Mouse (Mus musculus): Measurements from ENCODE around the gene Lrrc8a. TPM values are rescaled to one million over a fixed set of nuclear protein-coding genes. Genes with fewer than 3 reads are reported as not detected.

Lrrc8a gene
- total and polyA plus RNA-seq, 3 experiments = 44.8 to 65.7 (median 59.3) TPM

DNA sequence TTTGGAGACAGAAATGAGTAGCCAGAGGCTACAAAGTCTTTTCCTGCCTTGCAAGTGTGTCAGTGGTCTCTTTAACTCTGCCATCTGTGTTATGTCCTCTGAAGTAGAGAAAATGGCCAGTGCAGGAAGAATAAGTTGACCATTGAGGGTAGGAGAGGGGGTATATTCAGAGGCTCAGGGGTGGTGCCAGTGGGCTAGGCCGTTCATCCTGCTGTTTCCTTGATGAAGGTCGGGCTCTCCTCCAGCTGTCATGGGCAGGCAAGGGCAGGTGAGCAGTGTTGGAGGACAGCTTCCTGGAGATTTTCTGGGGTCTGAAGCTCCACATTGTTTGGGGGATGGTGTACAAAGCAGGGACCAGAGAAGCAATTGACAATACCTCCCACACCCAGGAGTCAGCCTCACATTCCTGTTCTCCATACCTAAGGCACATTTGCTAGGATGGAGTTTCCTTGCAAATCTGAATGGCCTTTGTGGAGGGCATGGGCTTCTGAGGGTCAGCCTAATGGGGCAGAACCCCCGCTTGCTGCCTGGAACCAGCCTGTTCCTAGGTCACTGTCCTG is 1.5 kb downstream of the Lrrc8a start:
- DNase-seq = no peak

DNA sequence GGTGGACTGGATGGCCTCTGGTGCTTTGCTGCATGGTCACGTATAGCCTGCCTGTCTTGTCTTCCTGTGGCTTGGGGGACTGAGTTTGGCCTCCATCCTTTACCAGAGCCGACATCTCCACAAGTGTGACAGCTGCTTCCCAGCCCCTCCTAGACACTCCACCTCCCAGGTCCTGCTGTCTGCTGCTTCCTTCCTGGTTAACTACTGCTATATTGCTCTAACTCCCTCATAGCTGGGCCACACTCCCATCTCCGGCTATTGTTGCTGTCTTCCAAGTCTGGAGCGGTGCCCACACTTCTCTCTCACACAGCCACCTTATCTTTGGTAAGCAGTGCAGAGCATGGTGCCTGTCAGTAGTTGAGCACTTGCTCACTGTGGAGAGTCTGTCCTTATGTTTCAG is 2.3 kb downstream of the Lrrc8a start:
- peak; percentile 62 for DNase-seq

DNA sequence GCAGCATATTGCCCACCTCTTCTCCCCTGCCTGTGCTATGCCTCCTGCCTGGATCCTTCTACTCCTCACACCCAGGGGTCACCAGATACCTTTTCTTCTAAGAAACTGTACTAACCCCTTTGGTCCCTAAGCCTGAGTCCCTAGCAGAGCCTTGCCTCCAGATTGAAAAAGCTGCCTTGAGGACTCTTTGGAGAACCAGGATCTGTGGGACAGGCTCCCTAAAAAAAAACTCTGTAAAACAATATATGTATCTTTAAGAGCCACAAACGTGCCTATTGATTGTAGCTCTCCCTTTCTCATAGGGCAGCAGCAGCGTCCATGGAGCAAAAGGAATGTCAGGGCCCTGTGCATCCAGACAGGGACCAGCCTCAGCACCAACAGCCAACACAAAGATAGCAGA is 2.8 kb downstream of the Lrrc8a start, which contains the start of gene Gm28035:
Gene Gm28035 (plus strand): TSS at position 301 of the 400 bp plus-strand sequence.
- no peak for DNase-seq

DNA sequence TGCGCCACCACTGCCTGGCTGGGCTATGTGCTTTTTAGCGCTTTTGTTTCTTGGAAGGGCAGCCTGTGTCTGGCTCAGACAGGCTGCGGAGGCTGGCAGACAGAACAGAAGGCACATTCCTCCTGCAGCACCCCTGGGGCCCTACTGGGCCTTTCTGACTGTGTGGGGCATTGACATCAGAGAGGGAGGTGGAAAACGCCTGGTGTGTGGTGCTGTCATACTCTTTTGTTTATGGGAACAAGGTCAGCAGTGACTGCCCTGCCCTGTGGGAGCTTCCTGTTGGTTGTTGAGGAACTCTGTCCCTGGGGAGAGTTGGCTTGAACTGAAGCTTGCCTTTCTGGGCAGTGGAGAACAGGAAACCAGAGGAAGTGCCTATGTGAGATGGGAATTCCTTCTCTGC is 5.0 kb downstream of the Lrrc8a start:
- DNase-seq = peak; percentile 88

DNA sequence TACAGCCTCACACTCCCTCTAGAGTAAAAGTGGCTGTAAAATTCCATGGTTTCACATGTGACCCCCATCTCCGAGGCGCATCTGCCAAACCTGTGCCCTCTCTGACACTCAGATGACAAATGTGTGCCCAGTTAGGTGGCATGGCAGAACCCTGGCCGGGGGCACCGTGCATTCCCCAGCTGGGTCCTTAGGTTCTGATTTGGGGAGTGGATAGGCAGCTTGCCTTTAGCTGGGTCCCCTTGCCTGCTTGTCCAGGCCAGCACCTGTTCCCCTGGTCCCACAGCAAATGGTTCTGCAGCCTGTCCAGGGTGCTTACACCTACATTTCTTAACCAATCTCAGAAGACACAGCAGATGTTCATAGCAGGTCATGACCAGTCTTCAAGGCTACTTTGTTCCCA is 5.9 kb downstream of the Lrrc8a start:
- DNase-seq = no peak

DNA sequence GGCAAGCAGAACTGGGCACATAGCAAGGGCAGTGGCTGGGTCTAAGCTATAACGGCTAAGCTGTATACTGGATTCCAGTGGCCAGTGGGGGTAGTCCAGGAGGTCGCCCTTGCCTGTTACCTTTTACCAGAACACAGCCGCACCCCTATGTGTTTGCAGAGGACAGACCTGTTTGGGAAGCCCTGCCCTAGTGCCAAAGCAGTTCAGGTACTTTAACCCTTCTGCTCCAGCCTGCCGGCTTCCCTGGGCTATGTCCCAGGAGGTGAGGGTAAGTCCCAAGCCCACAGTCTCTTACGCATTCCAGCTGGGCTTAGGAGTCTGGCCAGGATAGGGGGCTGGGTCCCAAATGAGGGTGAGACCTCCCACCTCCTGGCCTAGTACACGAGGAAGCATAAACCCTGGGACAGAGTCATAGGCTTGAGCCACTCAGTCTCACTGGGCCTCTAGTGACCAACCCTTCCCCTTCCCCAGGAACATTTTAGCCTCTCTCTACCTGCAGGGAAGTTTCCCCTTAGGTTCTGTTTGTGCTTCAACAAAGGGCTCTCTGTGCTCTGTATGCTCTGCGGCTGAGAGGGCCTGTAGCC is 7.2 kb downstream of the Lrrc8a start:
- DNase-seq = no peak

DNA sequence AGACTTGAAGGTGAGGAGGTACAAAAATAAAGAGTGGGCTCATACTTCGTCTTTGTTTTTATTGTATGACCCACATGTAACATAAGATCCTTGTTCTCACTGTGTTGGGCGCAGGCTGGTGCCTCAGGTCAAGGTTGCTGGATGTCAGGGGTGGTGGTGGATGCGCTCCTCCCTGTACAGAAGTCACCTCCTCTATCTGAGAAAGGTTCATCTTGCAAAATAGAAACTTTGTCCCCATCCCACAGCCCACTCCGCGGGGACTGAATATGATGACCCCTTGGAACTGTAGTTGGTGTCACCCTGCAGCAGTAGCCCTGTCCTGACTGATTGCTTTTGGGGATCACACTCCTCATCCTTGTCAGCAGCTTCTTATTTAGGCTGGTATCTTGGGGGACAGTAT is 9.5 kb downstream of the Lrrc8a start:
- DNase-seq = no peak

DNA sequence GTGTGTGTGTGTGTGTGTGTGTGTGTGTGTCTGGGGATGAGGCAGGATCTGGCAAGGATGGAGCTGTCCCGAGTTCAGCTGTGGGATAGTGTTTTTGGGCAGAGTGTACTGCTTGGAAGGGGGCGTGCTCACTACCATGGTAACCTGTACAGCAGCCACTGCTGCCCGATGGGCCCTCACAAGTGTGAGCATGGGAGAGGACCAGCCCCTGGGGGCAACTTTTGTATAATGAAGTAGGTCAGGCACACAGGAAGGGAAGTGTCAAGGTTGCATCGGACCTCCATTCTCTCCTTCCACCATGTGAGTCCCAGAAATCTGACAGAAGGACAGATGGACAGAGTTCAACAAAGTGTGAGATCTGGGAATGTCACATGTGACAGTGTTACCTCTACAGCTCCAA is 10.2 kb downstream of the Lrrc8a start:
- DNase-seq = no peak

DNA sequence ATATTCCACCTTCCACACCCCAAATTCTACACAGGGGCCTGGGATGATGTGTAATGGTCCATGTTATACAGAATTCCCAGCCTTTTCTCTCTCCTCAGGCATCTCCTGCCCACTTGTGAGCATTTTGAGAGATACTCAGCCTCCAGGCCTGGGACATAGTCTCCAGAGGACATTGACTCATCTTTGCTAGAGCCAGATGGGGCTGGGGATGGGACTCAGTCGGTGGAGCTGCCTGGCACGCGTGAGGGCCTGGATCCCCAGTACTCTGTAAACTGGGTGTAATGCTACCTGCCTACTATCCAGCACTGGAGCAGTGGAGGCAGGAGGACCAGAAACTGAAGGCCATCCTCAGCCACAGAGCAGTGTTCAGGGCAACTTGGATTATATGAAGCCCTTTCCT is 11.7 kb downstream of the Lrrc8a start:
- no peak for DNase-seq

DNA sequence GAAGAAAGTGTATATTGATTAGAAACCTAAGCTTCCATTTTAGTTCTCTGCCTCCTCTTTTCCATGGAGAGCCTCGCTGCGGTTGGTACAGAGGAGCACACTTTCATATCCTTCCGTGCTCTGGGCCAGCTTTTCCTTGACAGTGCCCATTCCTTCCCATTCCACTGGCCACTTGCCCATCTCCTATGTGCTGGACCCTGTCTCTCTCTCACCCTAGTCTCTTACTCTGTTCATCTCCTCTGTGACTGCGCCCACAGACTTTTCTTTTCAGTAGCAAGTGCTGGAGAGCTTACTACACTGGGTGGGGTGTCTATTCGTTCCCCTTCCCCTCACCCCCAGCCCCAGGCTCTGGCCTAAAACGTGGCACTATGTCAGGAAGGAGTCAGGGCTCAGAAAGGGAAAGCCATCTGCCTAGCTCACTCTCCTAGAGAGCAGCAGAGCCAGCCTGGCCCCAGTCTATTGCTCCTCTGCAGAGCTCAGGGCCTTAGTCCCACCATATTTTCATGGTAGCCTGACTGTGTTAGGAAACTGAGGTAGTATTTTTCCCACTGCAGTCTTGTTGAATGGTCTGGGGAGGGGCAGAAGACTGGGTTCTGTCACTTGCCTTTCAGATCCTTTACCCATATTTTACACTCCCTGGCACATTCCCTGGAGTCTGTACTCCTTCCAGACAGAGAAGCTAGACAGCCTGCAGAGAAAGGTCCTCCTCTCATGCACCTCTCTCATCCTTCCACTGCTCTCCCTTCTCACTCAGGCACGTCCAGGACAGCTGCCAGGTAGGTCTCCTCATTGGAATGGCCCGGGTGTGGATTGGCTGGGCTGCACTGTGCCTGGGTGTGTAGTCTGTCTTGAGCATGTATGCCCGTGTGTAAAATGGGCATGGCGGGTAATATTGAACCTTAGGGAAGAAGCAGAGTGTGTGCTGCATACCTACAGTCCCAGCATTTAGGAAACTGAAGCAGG is 12.9 kb downstream of the Lrrc8a start:
- no peak for DNase-seq

DNA sequence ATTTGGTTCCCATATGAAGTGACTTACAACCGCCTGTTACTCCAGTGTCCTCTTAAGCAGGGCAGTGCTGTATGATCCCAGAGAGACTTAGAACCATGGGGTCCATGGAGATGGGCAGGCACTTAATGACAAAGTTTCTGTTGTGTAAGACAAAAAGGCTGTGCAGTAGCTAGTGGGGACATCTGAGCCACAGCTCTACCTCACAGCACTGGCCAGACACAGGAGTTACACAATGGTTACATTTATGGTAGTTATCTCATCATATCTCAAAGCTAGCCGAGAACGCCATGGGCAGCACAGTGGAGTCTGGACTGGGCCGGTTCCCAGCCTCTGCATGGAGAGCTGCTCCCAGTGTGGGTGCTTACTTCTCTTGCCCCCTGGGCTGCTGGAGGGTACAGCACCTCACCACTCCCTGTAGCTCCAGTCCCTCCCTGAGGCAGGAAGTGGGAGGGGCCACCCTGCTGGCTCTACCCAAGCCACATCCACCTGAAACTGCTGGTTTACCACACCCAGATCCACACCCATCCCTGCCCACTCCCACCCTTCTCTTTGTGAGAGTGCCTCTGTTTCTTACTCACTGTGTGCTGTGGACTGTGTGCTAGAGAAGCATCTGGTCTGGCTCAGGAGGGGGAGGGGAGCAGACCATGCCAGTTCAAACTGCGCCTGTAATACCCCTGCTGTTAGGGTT is 14.0 kb downstream of the Lrrc8a start:
- no peak for DNase-seq

DNA sequence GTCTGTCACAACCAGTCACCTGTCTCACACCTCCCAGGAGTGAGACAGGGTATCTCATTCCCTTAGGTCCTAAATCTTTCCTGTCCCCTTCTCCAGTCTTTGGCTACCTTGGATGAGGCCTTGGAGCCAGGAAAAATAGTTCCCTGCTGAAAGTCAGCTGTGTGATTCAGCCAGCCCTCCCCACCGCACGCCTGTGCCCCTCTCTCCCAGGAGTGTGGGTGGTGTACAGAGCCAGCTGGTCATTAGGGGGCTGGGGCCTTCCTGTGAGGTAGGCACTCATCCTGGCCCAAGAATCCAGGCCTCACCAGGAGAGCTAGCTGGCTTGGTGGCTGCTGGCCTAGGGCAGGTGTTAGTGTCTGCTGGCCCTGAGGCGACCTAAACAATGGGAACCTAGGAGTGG is 15.0 kb downstream of the Lrrc8a start:
- DNase-seq = peak; percentile 77

DNA sequence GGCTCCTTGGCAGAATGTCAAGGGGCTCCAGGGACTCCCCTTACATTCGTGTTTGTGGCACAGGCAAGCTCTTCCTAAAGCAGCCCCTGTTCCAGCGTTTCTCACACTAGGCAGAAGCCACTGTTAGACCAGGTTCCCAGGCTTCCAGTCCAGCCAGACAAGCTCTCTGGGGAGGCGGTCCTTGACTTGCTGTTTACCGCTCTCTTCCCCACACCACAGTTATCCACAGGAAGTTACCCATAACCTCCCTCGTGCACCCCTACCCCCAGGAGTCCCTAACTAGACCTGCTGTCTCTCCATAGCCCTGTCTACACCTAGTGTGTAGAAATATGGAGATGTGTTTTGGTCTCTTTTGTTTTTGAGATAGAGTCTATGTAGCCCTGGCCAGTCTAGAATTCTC is 16.3 kb downstream of the Lrrc8a start:
- DNase-seq = no peak

DNA sequence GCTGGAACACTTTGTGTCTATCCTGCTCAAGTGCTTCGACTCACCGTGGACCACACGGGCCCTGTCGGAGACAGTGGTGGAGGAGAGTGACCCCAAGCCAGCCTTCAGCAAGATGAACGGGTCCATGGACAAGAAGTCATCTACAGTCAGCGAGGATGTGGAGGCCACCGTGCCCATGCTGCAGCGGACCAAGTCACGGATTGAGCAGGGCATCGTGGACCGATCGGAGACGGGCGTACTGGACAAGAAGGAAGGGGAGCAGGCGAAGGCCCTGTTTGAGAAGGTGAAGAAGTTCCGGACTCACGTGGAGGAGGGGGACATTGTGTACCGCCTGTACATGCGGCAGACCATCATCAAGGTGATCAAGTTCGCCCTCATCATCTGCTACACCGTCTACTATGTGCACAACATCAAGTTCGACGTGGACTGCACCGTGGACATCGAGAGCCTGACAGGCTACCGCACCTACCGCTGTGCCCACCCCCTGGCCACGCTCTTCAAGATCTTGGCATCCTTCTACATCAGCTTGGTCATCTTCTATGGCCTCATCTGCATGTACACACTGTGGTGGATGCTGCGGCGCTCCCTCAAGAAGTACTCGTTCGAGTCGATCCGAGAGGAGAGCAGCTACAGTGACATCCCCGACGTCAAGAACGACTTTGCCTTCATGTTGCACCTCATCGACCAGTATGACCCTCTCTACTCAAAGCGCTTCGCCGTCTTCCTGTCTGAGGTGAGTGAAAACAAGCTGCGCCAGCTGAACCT is 18.3 kb downstream of the Lrrc8a start:
- DNase-seq = no peak

DNA sequence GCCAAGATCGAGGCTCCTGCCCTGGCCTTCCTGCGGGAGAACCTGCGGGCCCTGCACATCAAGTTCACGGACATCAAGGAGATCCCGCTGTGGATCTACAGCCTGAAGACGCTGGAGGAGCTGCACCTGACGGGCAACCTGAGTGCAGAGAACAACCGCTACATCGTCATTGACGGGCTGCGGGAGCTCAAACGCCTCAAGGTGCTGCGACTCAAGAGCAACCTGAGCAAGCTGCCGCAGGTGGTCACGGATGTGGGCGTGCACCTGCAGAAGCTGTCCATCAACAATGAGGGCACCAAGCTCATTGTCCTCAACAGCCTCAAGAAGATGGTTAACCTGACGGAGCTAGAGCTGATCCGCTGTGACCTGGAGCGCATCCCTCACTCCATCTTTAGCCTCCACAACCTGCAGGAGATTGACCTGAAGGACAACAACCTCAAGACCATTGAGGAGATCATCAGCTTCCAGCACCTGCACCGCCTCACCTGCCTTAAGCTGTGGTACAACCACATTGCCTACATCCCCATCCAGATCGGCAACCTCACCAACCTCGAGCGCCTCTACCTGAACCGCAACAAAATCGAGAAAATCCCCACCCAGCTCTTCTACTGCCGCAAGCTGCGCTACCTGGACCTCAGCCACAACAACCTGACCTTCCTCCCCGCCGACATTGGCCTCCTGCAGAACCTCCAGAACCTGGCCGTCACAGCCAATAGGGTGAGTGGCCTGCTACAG is 19.3 kb downstream of the Lrrc8a start:
- no peak for DNase-seq

DNA sequence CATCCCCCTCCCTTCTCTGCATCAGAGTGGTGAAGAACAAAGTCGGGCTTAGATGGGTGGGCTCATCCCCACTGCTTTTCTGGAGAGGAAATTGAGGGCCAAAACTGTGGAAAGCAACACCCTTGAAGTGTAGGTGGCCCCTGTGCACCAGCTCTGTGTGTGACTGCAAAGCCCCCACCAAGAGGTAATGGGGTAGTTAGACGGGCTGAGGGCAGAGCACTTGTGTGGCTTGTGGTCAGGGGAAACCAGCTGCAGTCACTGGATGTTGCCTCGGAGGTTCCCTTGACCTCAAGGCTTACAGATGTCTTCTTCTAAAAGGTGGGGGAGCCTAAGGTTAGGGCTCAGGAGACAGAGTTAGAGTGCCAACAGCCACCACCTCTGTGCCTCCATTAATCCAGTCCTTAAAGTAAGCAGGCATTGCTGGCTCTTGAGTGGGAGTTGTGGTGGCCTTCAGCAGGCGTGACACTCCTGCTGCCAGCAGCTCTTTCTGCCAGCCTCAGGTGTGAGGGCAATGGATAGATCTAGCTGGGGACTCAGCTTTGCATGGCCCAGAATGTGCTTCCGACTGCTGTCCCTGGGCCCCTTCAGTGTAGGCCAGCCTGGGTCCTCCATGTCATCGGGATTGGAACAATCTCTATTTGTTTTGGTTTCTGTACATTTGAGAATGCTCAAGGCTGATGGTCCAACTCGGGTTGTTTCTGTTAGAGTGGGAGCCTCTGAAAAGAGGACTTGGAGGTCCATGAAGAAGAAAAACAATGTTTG is 20.4 kb downstream of the Lrrc8a start:
- DNase-seq = no peak

DNA sequence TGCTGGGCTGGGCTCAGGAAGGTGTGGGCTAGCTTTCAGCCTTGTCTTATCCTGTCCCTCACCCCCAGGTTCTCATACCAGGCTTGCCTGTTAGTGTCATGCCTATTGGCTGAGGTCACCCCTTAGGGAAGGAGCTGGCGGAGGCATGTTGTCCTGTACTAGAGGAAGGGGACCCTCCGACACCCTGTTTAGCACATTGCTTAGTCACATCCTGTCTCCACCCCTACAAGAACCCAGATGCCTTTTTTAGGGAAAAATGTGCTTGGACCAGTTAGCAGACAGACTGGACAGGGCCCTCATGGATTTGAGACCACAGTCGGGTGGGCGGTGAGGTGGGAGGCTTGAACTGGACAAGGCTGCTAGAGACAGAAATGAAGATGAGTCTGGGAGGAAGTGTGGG is 21.1 kb downstream of the Lrrc8a start:
- peak; percentile 57 for DNase-seq

DNA sequence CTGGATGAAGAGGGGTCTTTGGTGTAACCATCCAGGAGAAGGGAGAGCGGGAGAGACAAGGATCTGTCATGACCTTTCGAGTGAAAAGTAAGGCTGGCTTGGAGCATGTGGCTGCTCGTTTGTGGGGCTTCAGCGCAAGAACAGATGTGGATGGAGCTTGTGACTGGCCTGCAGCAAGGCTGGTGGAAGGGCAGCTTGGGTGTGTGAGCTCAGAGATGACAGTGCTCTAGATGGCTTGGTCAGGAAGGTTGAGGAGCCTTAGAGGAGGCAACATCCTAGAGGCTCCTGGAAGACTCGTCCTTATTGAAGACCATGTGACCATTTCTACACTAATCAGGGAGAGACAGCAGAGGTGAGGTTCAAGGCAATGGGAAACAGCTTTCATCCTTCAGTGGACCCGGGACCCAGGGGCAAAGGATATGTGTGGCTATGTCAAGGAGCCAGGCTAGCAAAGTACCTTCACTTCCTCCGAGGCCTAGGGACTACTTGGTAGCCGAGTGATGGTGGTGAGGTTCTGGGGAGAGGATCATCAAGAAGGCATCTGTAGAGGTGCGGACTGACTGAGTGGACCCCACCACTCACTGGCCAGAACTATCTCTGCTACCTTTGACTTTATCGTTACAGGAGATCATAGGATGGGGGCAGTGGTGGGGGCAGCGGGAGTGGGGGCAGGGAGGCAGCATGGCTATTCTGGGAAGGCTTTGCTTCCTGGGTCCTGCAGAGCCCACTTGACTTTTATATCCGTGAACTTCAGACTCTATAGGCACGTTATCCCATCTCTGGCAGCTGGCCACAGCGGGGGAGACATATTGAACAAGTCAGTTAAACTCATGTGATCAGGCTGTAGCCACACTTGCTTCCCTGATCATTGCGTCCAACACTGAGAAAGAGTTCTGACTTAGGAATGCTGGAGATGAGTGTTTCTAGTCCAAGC is 21.9 kb downstream of the Lrrc8a start:
- no peak for DNase-seq

DNA sequence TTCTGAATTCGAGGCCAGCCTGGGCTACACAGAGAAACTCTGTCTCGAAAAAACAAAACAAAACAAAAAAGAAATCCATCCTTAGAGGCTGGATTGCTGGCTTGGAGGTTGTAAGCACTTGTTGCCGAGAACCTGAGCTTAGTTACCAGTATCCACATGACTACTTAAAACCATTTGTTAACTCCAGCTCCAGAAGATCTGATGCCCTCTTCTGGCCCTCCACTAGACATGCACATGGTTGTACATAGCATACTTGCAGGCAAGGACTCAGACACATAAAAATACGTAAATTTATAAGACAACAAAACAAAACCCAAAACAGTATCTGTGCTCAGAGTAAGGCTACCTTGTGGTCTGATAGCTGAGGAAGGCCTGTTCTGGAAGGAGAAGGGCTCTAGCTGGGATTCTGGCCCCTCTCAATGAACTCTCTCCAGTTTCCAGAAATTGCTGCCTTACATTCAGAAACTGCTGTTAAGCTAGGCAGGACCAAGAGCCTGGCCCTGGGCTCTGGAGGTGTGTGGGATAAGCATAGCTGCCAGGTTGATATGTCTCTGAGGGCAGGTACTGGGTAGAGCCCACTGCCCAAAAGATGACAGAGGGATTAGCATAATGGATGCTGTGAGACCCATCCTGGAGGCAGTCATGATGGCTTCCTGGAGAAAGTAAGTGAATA is 23.7 kb downstream of the Lrrc8a start:
- no peak for DNase-seq

Data from adrenal gland, adult 2 months (tissue).